Mouse (Mus musculus): Measurements from ENCODE around the gene Il1f8. TPM values are rescaled to one million over a fixed set of nuclear protein-coding genes. Genes with fewer than 3 reads are reported as not detected.

Il1f8 gene
- polyA plus RNA-seq, 1 experiment from 2014 or later, result not detected

Other genes starting within 250 kb of the Il1f8 start
- gene Hnmt, start 103.8 kb upstream of the Il1f8 start, polyA plus RNA-seq (2016; fragmentation: Nextera tagmentation; extraction: Ambion mirVana), result 4.8 and 5.0 TPM in 2 replicates
- gene Tbpl2, start 56.6 kb upstream of the Il1f8 start, polyA plus RNA-seq (2016; fragmentation: Nextera tagmentation; extraction: Ambion mirVana), result not detected in 2 replicates
- gene Il1f9, start 33.3 kb downstream of the Il1f8 start, polyA plus RNA-seq (2016; fragmentation: Nextera tagmentation; extraction: Ambion mirVana), result not detected in 2 replicates
- not detected in 2 replicates for gene Il1f6, start 62.3 kb downstream of the Il1f8 start, polyA plus RNA-seq (2016; fragmentation: Nextera tagmentation; extraction: Ambion mirVana)
- not detected in 2 replicates for gene Il1f5, start 123.8 kb downstream of the Il1f8 start, polyA plus RNA-seq (2016; fragmentation: Nextera tagmentation; extraction: Ambion mirVana)
- gene Il1f10, start 138.0 kb downstream of the Il1f8 start, polyA plus RNA-seq (2016; fragmentation: Nextera tagmentation; extraction: Ambion mirVana), result not detected in 2 replicates
- gene Il1rn, start 183.7 kb downstream of the Il1f8 start, polyA plus RNA-seq (2016; fragmentation: Nextera tagmentation; extraction: Ambion mirVana), result 0.08 TPM in 1 of 2 replicates, not detected in the other
- 0.42 and 1.3 TPM in 2 replicates for gene Psd4, start 214.4 kb downstream of the Il1f8 start, polyA plus RNA-seq (2016; fragmentation: Nextera tagmentation; extraction: Ambion mirVana)